Mouse (Mus musculus) cerebellum, adult (tissue): Measurements from ENCODE around the gene Glb1l2.

Experiments
- ATAC-seq: cut with Nextera tagmentation; 2 replicates; pipeline ENCODE4 v1.9.2; 2017; ENCODE audit warnings: mild to moderate bottlenecking, moderate library complexity, mixed read lengths; ENCODE audit not compliant: insufficient number of reproducible peaks, low FRiP score, low TSS enrichment

Glb1l2 gene

GRCm38 (mm10) chr9:26733986-26734385, 72.3 kb downstream of the Glb1l2 start:
- no peak for ATAC-seq

DNA sequence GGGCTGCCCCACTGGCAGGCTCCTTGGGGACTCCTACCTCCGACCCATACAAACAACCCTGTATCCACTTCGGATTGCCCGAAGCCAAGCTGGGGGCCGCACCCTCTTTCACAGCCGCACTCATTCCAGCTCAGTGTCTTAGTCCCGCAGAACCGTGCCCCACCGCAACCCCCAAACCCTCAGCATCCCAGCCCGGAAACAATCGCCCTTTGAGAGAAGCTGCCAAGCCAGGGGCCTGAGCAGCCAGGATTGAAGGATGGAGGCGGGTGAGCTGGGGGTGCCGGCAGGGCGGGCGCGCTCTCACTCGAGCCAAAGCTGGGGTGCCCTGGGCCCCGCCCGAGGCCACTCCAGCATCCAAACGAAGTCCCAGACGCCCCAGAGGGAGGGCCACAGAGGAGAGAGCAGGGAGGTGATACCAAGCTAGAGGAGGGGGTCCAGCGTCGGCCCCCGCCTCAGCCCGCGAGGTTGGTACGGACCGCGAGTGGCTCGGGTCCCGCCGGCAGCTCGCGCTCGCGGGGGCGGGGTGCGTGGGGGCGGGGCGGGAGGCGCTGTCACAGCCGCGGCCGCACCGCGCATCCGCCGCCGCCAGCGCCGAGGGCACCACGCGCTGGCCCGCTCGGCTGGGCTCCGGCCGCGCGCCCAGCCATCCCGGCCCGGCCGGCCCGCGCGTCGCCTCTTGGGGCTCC, 72.9 kb downstream of the Glb1l2 start, which contains the start of gene B3gat1:
TSS of gene B3gat1 (plus strand) at position 523 of the 686 bp plus-strand sequence.
- 0 out of 2 replicates have a peak, but pooled peaks have one; percentile 27 for ATAC-seq

DNA sequence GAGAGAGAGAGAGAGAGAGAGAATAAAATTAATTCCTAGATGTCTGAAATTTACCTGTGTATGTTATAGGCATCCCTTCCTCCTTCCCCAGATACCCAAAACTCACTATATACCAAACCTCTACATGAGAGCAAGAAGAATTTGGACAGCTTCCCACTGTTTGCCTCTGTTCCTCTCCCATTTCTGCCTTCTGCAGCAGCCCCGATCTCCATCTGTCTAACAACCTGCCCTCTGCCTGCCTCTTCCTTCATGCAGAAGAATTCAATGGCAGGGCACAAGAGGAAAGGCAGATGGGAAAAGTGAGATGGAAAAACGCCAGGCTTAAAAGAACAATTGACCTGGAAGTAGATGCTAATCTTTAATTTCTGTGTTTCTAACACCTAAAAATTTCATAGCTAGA, 77.7 kb downstream of the Glb1l2 start:
- no peak for ATAC-seq

DNA sequence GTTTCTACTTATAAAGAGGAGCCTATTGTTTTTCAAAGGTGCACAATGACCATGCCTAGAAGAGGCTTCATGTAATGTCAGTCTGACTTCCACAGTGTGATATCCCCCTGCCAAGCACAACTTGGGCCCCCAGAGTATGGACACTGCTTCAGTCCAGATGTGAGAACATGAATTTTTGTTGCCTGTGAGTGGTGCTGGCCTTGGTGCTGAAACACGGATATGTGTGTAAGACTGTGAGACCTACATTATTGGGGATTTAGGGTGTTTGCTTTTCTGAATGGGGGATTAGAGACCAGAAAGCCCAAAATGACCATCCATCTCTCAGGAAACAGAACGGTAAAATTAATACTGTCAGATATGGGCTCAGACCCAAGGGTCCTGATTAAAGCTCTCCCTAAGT, 78.8 kb downstream of the Glb1l2 start:
- no peak for ATAC-seq

GRCm38 (mm10) chr9:26725709-26726108, 80.6 kb downstream of the Glb1l2 start:
- no peak for ATAC-seq

GRCm38 (mm10) chr9:26721771-26722170, 84.5 kb downstream of the Glb1l2 start:
- ATAC-seq = no peak

DNA sequence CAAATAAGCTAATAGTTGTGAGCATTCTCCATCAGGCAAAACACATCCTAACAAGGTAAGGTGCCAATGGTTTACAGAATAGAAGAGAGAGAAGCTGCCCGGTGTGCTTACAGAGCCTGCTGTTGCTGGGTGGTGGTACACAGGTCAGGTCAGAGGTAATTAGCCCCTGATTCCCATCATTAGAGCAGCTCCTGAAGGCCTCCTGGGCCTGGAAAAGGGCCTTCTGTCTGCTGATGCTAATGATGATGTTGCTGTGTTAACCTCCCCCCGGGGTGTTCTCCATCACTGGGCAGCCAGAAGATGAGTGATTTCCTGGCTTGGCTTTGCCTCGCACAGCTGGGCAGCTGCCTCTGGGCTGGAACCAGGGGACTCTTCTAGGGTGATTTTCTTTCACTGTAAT, 87.9 kb downstream of the Glb1l2 start:
- no peak for ATAC-seq
